Comparison of ENCODE assay signal across 27 mouse cellular contexts in the genomic region with DNA sequence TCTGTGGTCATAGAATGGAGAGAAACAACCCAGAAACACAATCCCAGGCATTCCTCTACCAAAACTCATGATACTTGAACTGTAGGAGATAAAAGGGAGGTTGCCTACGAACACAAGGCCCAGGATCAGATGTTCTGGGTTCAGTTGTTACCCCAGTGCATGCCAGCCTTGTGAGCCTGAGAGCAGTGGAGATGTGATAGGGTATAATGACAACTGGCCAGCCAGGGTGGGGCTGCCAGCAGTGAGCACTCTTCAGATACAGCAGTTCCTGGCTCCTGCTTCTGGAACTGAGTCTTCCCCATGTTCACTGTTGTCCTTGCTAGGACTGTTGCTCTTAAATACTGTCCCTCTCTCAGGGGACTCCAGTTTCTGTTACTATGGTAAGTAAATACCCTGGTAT.
DNase-seq lines count a peak whose midpoint lies in the region; ATAC-seq lines count a peak whose summit lies in the region.
"Had no signal": no experiment of that assay in that cellular context is flagged by ENCODE, and none has a peak within 500 bp of the region (broad histone marks: within the 10 kb centered on the region; RNA-seq: fewer than 3 reads in every experiment).

No protein-coding gene starts in this region.

- H3K27me3 ChIP-seq in intestine, embryonic 16.5 days (replicated peaks; ENCODE audit: control insufficient read depth, insufficient read depth, low read length), result no peaks in the 10 kb centered on the region
- H3K27me3 ChIP-seq: embryonic facial prominence, embryonic 13.5 days; forebrain, embryonic 12.5 days; forebrain, embryonic 15.5 days; heart, embryonic 15.5 days; hindbrain, embryonic 13.5 days had no signal

- intact Hi-C loops in gastrocnemius, postnatal 14 days (cut with DNase I; ENCODE audit: low total_unique reads), result no loop called here
- intact Hi-C loops in gastrocnemius, postnatal 36 days (cut with DNase I), result no loop called here
- intact Hi-C loops in left cerebral cortex, postnatal 10 days (cut with DNase I), result no loop called here

- no peak overlapping the region for H3K9ac ChIP-seq in intestine, embryonic 16.5 days (ENCODE audit: low read depth, low read length)
- H3K9ac ChIP-seq: embryonic facial prominence, embryonic 13.5 days; forebrain, embryonic 12.5 days; forebrain, embryonic 15.5 days; heart, embryonic 12.5 days; heart, embryonic 15.5 days; hindbrain, embryonic 13.5 days had no signal

- ATAC-seq in intestine, embryonic 16.5 days, result peak; percentile 38; the same call in 1 of the 2 replicates
- peak; percentile 57; the same call in 1 of the 2 replicates for ATAC-seq in megakaryocyte progenitor cell, adult 5-6 weeks (replicated peaks; ENCODE audit: poor library complexity)
- ATAC-seq: CD4-positive, CD25-positive, alpha-beta regulatory T cell, adult 4 months; forebrain, embryonic 15.5 days; hindbrain, embryonic 16.5 days had no signal

- WGBS in intestine, embryonic 16.5 days, result 86% methylated on average over 1 of the region's 1 CpGs

- no peaks in the 10 kb centered on the region for H3K9me3 ChIP-seq in intestine, embryonic 16.5 days (ENCODE audit: control insufficient read depth, low read length)
- H3K9me3 ChIP-seq: embryonic facial prominence, embryonic 10.5 days; embryonic facial prominence, embryonic 13.5 days; forebrain, embryonic 12.5 days; forebrain, embryonic 15.5 days; heart, embryonic 12.5 days; heart, embryonic 15.5 days; hindbrain, embryonic 10.5 days; hindbrain, embryonic 13.5 days had no signal

- H3K4me3 ChIP-seq in intestine, embryonic 16.5 days (ENCODE audit: low read length), result no peak overlapping the region
- H3K4me3 ChIP-seq: embryonic facial prominence, embryonic 10.5 days; embryonic facial prominence, embryonic 13.5 days; erythroblast, embryonic 14.5 days; forebrain, embryonic 12.5 days; forebrain, embryonic 15.5 days; heart, embryonic 12.5 days; heart, embryonic 15.5 days; hindbrain, embryonic 10.5 days; hindbrain, embryonic 13.5 days had no signal

- H3K27ac ChIP-seq in intestine, embryonic 16.5 days (ENCODE audit: low read length), result no peak overlapping the region
- H3K27ac ChIP-seq: embryonic facial prominence, embryonic 10.5 days; embryonic facial prominence, embryonic 13.5 days; forebrain, embryonic 12.5 days; forebrain, embryonic 15.5 days; heart, embryonic 15.5 days; hindbrain, embryonic 10.5 days; hindbrain, embryonic 13.5 days had no signal

- peak; percentile 24 for DNase-seq in gastrocnemius, postnatal 14 days
- DNase-seq in gastrocnemius, postnatal 36 days, result no peak
- no peak for DNase-seq in adrenal gland, postnatal 10 days
- no peak for DNase-seq in left cerebral cortex, postnatal 10 days (ENCODE audit: extremely low spot score in 1 of 2, low spot score in 2 of 2)
- DNase-seq: adrenal gland, adult 2 months; adrenal gland, postnatal 25 days; cerebellum, adult 11-12 months; cerebellum, adult 8-10 months; cerebellum, postnatal 10 days; cerebellum, postnatal 36 days; embryo, embryonic 11 days; heart, adult 11 months; heart, postnatal 36 days; kidney, adult 11 months had no signal

- 0 out of 2 replicates have a peak, but pooled peaks cover 2% of the 10 kb centered on the region for H3K4me1 ChIP-seq in intestine, embryonic 16.5 days (ENCODE audit: control insufficient read depth, insufficient read depth, low read length)
- H3K4me1 ChIP-seq: forebrain, embryonic 12.5 days; forebrain, embryonic 15.5 days; heart, embryonic 15.5 days; hindbrain, embryonic 10.5 days; hindbrain, embryonic 13.5 days had no signal

- no peaks in the 10 kb centered on the region for H3K36me3 ChIP-seq in intestine, embryonic 16.5 days (ENCODE audit: control insufficient read depth, insufficient read depth, low read length)
- H3K36me3 ChIP-seq: embryonic facial prominence, embryonic 10.5 days; embryonic facial prominence, embryonic 13.5 days; forebrain, embryonic 12.5 days; forebrain, embryonic 15.5 days; heart, embryonic 12.5 days; heart, embryonic 15.5 days; hindbrain, embryonic 10.5 days; hindbrain, embryonic 13.5 days had no signal

- H3K4me2 ChIP-seq in intestine, embryonic 16.5 days (ENCODE audit: low read depth, low read length), result no peak overlapping the region
- H3K4me2 ChIP-seq: embryonic facial prominence, embryonic 13.5 days; forebrain, embryonic 12.5 days; forebrain, embryonic 15.5 days; heart, embryonic 12.5 days; heart, embryonic 15.5 days; hindbrain, embryonic 13.5 days had no signal
